Mouse (Mus musculus) ES-Bruce4 (cell line): ENCODE measurements around the gene Sema6b.

Experiments used
- CTCF ChIP-seq: IDR thresholded peaks from one replicate; pipeline ENCODE4 v1.8.1; 2011; ENCODE audit warnings: low read depth, low read length
- POLR2A ChIP-seq: IDR thresholded peaks from one replicate; pipeline ENCODE4 v1.8.1; 2011; ENCODE audit warnings: low read length; ENCODE audit not compliant: insufficient read depth

DNA sequence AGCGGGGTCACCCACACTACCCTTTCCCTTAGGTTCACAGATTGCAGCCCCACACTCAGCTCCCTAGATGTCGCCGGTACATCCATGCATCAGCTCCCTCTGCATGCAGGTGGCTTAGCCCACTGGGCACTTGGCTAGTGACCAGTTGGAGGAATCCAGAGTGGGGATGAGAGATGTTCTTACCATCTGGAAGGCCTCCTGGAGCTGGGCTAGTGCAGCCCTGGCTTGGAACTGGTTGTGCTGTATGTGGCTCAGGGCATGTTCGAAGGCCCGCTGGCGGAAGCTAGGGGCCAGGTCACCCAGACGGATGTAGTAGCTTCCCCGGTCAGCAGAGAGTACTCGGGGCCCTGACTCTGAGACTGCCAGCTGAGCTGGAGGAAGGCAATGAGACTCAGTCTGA lies 37.2 kb downstream of the Sema6b start:
- TF ChIP-seq POLR2A (no peak), CTCF (no peak)
